Mouse (Mus musculus): Measurements from ENCODE around the gene Ctf2.

- TF ChIP-seq CTCF (IDR thresholded peaks at IDR 0.05; ENCODE audit: low read depth, low read length) (no peak), GATA1 (IDR thresholded peaks at IDR 0.05; ENCODE audit: borderline replicate concordance, low read length) (no peak), TAL1 (conservative IDR thresholded peaks at IDR 0.05; ENCODE audit: low read depth, low read length) (no peak), POLR2AphosphoS5 (IDR thresholded peaks at IDR 0.05; ENCODE audit: insufficient replicate concordance, low read depth, low read length) (no peak), GATA2 (IDR thresholded peaks at IDR 0.05; ENCODE audit: borderline replicate concordance, low read depth, low read length) (no peak)
Measured at GRCm38 (mm10) chr7:127772557-127772956, 40.6 kb upstream of the Ctf2 start.

Measured in G1E (cell line).